Mouse (Mus musculus) liver, embryonic 14.5 days (tissue): ENCODE results near the gene Slc39a1. TPM values are rescaled to one million over a fixed set of nuclear protein-coding genes. Genes with fewer than 3 reads are reported as not detected.
A peak's percentile ranks its signal among the peaks of the same experiment; 100 is the strongest.

Source experiments
- ATAC-seq: fragments of 200-750 bp; cut with Nextera tagmentation; 2 replicates; pipeline ENCODE4 v1.8.0; 2017; ENCODE audit warnings: moderate number of reproducible peaks, mild to moderate bottlenecking, moderate library complexity; ENCODE audit not compliant: insufficient read depth
- DNase-seq, 3 experiments: peaks; one replicate each; pipeline ENCODE4 v3.0.0-alpha.2; 2012 to 2013; ENCODE audit warnings: low read depth in 3 of 3, low spot score in 3 of 3
- H3K27ac ChIP-seq: fragments of 300-500 bp; sonication (generic); 2 replicates; pipeline ENCODE4 v1.5.1; 2014; ENCODE audit warnings: moderate library complexity, mild to moderate bottlenecking, control low read depth, inconsistent platforms
- H3K27me3 ChIP-seq: fragments of 300-500 bp; sonication (generic); 2 replicates; pipeline ENCODE4 v1.6.1; 2014; ENCODE audit warnings: mild to moderate bottlenecking, low read length, moderate library complexity; ENCODE audit not compliant: control insufficient read depth, insufficient read depth
- H3K36me3 ChIP-seq: fragments of 300-500 bp; sonication (generic); replicated peaks from 2 replicates; pipeline ENCODE4 v1.6.1; 2014; ENCODE audit warnings: low read depth; ENCODE audit not compliant: control insufficient read depth, insufficient read depth
- H3K4me1 ChIP-seq, 2 experiments: fragments of 200-500 bp in 1 of 2; fragments of 300-500 bp in 1 of 2; sonication (generic) in 1 of 2; replicated peaks; 2 replicates each; pipeline ENCODE4 v1.6.1; 2012 to 2014; ENCODE audit warnings: antibody characterized with exemption in 1 of 2, inconsistent platforms in 1 of 2, low read length in 1 of 2; ENCODE audit not compliant: control insufficient read depth in 2 of 2, insufficient read depth in 2 of 2
- H3K4me2 ChIP-seq: fragments of 300-500 bp; sonication (generic); 2 replicates; pipeline ENCODE4 v1.6.1; 2014; ENCODE audit warnings: low read depth, mild to moderate bottlenecking, control low read depth, moderate library complexity
- H3K4me3 ChIP-seq, 2 experiments: fragments of 200-500 bp in 1 of 2; fragments of 300-500 bp in 1 of 2; sonication (generic) in 1 of 2; 2 replicates each; pipeline ENCODE4 v1.5.1; 2012 to 2014; ENCODE audit warnings: low read depth in 2 of 2, low read length in 2 of 2, mild to moderate bottlenecking in 2 of 2, control low read depth in 1 of 2, inconsistent platforms in 1 of 2, moderate library complexity in 1 of 2; ENCODE audit not compliant: insufficient read depth in 1 of 2
- H3K9ac ChIP-seq: fragments of 300-500 bp; sonication (generic); replicated peaks from 2 replicates; pipeline ENCODE4 v1.6.1; 2014; ENCODE audit warnings: mild to moderate bottlenecking, control low read depth, moderate library complexity
- H3K9me3 ChIP-seq: fragments of 300-500 bp; sonication (generic); 2 replicates; pipeline ENCODE4 v1.6.1; 2016; ENCODE audit warnings: low read length, mixed read lengths; ENCODE audit not compliant: control insufficient read depth
- CTCF ChIP-seq: IDR thresholded peaks from 2 replicates; pipeline ENCODE4 v1.5.1; 2016; ENCODE audit warnings: antibody characterized with exemption, low read depth, control low read depth
- EP300 ChIP-seq: IDR thresholded peaks from 2 replicates; pipeline ENCODE4 v1.6.1; 2016; ENCODE audit warnings: antibody characterized with exemption, low read depth
- WGBS: fragments of 180-500 bp; shearing (Covaris S2); extraction: QIAGEN DNeasy Blood & Tissue Kit; methylation state at CpG from one replicate; pipeline ENCODE4 v1.1.7; 2014; ENCODE audit not compliant: insufficient replicate concordance; 5-methylcytosine and 5-hydroxymethylcytosine counted together
- polyA plus RNA-seq, 2 experiments: library from polyadenylated mRNA; depleted of rRNA in 1 of 2; stranded (reverse) in 1 of 2; unstranded in 1 of 2; fragments of >200 nt; fragmentation: Nextera tagmentation in 1 of 2; extraction: Ambion mirVana in 1 of 2; gene quantifications; 2 replicates each; pipeline versions ENCODE4 v1.2.1 to v1.2.3; 2012 to 2014

The Slc39a1 gene
- polyA plus RNA-seq, 2 experiments = 9.8 to 24.1 TPM

- no peak overlapping the region for H3K9ac ChIP-seq
- peaks cover 52% of the 10 kb centered on the region for H3K36me3 ChIP-seq
- peaks cover 20 to 26% of the 10 kb centered on the region in 2 experiments for H3K4me1 ChIP-seq
- H3K4me3 ChIP-seq = no peak overlapping the region
- no peak for TF ChIP-seq CTCF
- no peak for TF ChIP-seq EP300
- ATAC-seq (no peak), DNase-seq (no peak)
- no peaks in the 10 kb centered on the region for H3K27me3 ChIP-seq
- H3K27ac ChIP-seq = no peak overlapping the region
- no peak overlapping the region for H3K4me2 ChIP-seq
- H3K9me3 ChIP-seq = no peaks in the 10 kb centered on the region
- WGBS = 85% methylated on average over 5 of the region's 5 CpGs
Observed at GRCm38 (mm10) chr3:90209908-90210566, 37.9 kb upstream of the Slc39a1 start.

- Histone ChIP-seq H3K36me3 (peaks cover 52% of the 10 kb centered on the region), H3K27ac (peak overlapping the region; percentile 25; the same call in 1 of the 2 replicates), H3K4me2 (peak overlapping the region; percentile 97), H3K9me3 (no peaks in the 10 kb centered on the region), H3K27me3 (no peaks in the 10 kb centered on the region), H3K4me3 (peak overlapping the region; percentile 69 to 100), H3K9ac (peak overlapping the region; percentile 70), H3K4me1 (peaks cover 20 to 26% of the 10 kb centered on the region in 2 experiments)
- no peak for TF ChIP-seq CTCF
- TF ChIP-seq EP300 = no peak
- ATAC-seq = no peak
- 34% methylated on average over 13 of the region's 13 CpGs for WGBS
- DNase-seq = no peak
Observed at GRCm38 (mm10) chr3:90211475-90212398, 36.2 kb upstream of the Slc39a1 start.

- Histone ChIP-seq H3K9me3 (no peaks in the 10 kb centered on the region), H3K4me2 (peak overlapping the region; percentile 97), H3K4me1 (peaks cover 20 to 26% of the 10 kb centered on the region in 2 experiments), H3K27ac (peak overlapping the region; percentile 37), H3K36me3 (peaks cover 48% of the 10 kb centered on the region), H3K27me3 (no peaks in the 10 kb centered on the region), H3K9ac (peak overlapping the region; percentile 70), H3K4me3 (peak overlapping the region; percentile 69 to 100)
- TF ChIP-seq CTCF (no peak), EP300 (no peak)
- 2% methylated on average over 5 of the region's 5 CpGs for WGBS
- ATAC-seq (no peak), DNase-seq (no peak)
Observed at GRCm38 (mm10) chr3:90212723-90213122, 35.2 kb upstream of the Slc39a1 start.

- Histone ChIP-seq H3K27ac (peak within 1 kb of the TSS; percentile 37), H3K9me3 (no peaks in the 10 kb centered on the region), H3K36me3 (peaks cover 41% of the 10 kb centered on the region), H3K27me3 (no peaks in the 10 kb centered on the region), H3K9ac (peak within 1 kb of the TSS; percentile 70), H3K4me1 (peaks cover 20 to 26% of the 10 kb centered on the region in 2 experiments), H3K4me2 (peak within 1 kb of the TSS; percentile 97), H3K4me3 (peak within 1 kb of the TSS; percentile 69 to 100)
- DNase-seq = peak; percentile 89 to 92 (median 89)
- TF ChIP-seq CTCF (no peak), EP300 (no peak)
- WGBS = under 1% methylated on average over 42 of the region's 42 CpGs
- peak; percentile 90 for ATAC-seq
Observed at GRCm38 (mm10) chr3:90213377-90213866, 34.5 kb upstream of the Slc39a1 start, which contains the start of the genes Rps27 and Rab13. Rps27 (minus strand) TSS chr3:90213651. Rab13 (plus strand) TSS chr3:90213695.
